Mouse (Mus musculus): ENCODE data around the gene Cntd1. TPM values are rescaled to one million over a fixed set of nuclear protein-coding genes. Genes with fewer than 3 reads are reported as not detected.

The Cntd1 gene
- total RNA-seq (2014; fragmentation: Nextera tagmentation) = 2.3 and 3.7 TPM in 2 replicates
- 2.1 and 4.2 TPM in 2 replicates for total RNA-seq (2017)

DNA sequence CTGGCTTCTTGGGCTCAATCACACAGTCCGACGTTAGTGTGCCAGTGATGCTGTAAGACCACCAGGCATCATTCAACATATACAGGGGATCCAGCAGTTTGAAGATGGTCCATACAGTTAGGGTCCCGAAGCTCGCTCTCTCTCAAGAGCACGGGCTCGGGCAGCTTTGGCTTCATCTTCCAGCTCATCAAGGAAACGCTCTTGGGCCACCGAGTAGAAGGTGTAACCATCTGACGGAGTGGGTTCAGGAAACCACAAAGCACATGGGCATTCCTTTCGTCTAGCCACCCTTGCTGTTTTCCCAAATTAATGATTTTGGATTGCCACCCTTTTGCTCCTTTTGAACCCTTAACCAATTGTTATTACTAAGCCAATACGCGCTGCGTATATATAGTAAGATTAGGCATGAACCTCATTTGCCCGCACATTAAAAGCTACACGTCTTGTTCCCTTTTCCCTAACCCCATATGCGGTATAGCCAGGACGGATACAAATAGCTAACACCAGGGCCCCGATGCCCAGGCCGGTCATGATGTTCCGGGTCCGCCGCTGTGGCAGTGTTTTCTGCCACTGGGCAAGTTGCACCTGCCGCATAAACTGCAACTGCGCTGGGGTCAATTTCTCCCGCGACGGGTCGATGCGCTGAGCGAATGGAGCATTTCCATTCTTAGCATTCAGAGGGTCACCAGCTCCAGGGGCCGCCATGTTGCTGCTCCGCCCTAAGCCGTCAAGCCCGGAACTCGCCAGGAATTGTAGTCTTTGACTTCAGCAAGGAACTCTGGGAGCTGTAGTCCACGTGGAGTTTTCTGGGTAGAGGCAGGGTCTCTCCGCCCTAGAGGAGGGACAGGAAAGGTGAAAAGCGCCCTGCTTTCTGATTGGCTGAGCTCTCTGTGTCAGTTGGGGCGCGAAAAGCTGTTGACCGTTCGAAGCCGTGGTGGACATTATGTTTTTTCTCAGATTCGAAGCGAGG is at the start of gene Cntd1, which contains the start of gene Coa3:
TSS of gene Cntd1 (plus strand) at position 790 of the 970 bp plus-strand sequence.
TSS of gene Coa3 (minus strand) at position 892 of the 970 bp plus-strand sequence.
- ATAC-seq (replicated peaks; ENCODE audit: low FRiP score, low TSS enrichment, poor library complexity, severe bottlenecking) = peak; percentile 95

DNA sequence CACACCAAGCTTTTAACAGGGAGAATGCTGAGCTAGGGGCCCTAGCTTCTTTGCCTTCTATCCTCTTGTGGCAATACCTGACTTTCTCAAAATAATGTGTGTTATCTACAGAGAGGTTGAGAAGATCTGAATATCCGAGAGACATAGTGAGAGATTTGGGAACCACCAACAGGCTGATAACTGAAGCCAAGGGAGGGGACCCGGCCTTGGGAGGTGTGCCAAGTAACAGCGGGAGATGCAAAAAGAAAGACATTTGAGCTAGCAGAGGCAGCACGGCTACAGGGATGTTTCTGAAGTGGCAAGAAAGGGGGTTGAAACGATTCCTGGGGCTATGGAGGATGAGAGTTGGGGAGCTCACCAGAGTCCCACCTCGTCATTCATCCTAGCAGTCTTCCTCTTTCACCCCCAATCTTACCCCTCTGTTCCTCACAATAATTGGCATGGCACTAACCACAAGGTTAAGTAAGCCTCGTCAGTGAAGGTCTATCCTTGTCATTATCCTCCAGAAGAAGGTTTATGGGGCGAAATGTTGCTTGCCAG is 49.4 kb upstream of the Cntd1 start:
- no peak for ATAC-seq (replicated peaks; ENCODE audit: low FRiP score, low TSS enrichment, poor library complexity, severe bottlenecking)

DNA sequence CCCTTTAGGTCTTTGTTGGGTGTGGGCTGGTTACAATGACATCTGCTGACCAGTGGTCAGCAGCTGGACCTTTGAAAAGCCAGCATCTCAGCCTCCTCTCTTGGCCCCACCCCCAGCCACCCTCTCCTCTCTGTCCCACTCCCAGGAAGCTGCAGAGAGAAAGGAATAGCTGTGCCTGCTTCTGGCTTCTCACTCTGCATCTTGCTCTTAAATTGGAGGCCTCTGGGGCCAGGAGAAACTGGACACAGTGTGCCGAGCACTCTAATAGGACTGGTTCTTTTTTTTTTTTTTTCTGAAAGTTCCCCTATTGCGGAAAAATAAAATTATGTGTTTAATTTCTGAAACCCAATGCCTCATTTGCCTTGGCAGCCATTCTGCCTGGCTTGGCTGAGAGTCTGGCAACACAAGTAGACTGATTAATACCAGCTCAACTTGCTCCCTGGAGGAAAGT is 48.7 kb upstream of the Cntd1 start:
- ATAC-seq (replicated peaks; ENCODE audit: low FRiP score, low TSS enrichment, poor library complexity, severe bottlenecking) = no peak

DNA sequence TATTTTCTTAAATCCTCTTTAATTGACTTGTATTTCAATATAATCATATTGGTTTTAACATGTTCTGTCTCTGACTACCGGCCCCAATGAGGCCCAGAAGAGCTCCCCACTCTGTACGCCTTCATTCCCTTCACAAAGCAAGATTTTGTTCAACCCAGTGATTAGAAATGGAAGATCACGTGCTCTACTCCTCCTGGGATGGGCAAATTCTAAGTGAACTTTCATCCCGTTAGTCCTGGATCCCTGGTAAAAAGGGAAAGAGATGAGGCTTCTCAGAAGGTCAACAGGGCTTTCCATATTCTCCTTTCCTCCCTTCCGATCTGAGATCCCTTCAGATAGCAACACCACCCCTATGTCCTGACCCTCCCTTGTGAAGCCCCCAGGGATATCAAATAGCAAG is 48.3 kb upstream of the Cntd1 start:
- no peak for ATAC-seq (replicated peaks; ENCODE audit: low FRiP score, low TSS enrichment, poor library complexity, severe bottlenecking)

DNA sequence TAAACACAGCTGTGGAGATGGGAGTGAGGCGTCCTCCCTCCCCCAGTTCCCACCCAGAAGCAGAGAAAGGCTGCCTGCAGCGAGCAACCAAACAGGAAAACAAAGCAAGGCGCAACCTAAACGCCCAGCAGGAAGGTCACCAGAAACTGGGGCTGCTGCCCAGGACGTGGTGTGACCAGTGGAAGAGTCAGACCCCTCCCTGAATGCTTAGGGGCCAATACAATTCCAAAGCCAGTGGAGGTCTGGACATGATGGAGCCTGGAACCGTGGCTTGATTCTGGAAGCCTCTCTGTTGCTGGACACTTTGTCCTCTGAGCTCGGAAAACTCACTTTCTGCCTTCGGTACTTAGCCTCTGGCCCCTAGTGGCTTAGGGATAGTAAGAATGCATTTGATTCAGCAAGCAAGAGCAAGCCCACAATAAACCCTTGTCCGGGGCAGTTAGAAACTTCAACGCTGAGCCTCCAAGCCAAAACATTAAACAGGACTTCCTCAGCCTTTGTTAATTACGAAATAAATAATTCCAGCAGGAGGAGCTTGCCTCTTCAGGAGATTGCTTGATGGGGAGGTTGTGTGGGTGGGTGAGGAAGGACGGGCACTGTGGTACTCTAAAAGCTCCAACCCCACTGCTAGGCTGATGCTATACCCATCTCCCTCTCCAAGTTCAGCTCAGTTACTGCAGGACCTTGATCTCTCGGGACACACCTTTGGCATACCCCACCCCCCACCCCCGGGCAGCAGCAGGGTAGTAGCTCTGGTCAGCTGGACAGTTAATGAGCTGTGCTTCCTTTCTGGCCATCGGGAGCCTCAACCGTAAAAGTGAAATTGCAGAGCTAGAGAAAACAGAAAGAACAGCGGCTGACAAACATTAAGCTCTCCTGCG is 47.6 kb upstream of the Cntd1 start:
- ATAC-seq (replicated peaks; ENCODE audit: low FRiP score, low TSS enrichment, poor library complexity, severe bottlenecking) = no peak

DNA sequence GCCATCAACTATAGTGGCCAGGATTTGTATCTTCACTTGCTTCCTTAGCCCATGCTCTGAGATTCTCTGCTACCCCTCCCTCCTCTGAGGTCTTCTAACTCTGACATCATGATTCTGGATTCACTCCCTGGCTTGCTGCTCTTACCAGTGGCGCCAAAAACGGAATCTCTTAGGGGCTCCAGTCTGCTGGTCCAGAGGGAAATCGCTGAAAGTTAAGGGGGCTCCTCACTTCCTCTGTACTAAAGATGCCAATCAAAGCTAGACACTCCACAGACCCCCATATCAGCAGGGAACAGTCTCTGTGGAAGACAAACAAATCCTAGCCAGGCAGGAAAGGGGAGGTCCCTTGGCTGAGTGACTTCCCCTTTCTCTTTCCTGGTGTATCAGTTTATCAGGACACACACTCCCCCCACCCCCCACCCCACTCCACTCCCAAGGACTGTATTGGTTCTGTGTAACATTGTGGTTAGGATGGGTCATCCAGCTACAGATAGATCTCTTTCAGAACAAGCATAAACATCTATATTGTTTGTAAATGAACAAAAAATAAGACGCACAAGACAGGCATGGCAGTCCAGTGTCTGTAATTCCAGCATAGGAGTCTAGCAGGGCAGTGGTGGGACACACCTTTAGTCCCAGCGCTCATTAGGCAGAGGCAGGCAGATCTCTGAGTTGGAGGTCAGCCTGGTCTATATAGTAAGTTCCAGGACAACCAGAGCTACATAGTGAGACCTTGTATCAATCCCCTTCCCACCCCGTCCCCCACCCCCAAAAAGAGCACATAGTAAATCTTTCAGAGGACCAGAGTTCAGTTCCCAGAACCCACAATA is 46.6 kb upstream of the Cntd1 start:
- ATAC-seq (replicated peaks; ENCODE audit: low FRiP score, low TSS enrichment, poor library complexity, severe bottlenecking) = 0 out of 2 replicates have a peak, but pooled peaks have one; percentile 14

DNA sequence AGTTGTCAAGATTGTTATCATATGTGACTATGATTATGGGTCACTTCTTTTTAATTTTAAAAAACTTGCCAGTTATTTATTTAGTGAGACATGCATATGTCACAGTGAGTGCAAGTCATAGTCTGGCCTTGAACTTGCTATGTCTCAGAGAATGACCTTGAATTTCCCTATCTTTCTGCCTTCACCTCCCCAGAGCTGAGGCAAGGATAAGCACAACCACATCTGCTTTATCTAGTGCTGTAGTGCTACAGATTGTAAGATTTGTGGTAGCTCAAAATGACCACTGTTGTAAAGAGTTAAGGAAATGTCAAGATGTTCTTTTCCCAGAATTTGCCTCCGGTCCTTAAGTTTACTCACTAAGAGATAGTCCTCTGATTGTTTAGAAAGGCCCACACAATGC is 45.6 kb upstream of the Cntd1 start:
- no peak for ATAC-seq (replicated peaks; ENCODE audit: low FRiP score, low TSS enrichment, poor library complexity, severe bottlenecking)

DNA sequence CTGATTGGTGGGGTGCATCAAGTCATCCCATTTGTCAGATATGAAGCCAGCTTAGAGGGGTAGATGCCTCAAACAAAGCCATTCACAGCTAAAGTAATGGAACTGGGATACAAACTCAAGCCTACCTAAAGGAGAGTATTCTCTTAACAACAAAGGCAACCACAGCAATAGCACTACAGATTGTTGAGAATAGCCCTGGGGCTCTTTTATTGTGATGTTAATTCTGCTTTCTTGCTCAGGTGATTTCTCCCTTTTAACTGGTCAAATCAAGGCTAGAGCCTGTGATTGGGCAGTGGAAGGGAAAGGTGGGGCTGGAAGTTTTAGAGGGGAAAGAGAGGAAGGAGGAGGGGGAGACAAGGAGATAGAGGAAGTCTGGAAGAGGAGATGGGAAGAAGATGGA is 44.7 kb upstream of the Cntd1 start:
- ATAC-seq (replicated peaks; ENCODE audit: low FRiP score, low TSS enrichment, poor library complexity, severe bottlenecking) = no peak

DNA sequence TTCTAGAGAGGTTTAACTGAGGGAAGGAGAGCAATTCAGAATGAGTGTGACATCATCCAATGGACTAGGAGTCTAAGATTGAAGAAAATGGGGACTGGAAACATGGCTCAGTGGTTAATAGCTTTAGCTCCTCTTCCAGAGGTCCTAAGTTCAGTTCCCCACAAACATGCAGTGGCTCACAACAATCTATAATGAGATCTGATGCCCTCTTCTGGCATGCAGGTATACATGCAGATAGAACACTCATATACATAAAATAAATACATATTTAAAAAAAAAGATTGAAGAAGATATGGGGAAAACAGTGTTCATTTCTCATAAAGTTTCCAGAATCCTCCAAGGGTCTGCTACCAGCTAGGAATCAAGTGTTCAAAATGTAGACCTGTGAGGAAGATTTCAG is 43.4 kb upstream of the Cntd1 start:
- no peak for ATAC-seq (replicated peaks; ENCODE audit: low FRiP score, low TSS enrichment, poor library complexity, severe bottlenecking)

DNA sequence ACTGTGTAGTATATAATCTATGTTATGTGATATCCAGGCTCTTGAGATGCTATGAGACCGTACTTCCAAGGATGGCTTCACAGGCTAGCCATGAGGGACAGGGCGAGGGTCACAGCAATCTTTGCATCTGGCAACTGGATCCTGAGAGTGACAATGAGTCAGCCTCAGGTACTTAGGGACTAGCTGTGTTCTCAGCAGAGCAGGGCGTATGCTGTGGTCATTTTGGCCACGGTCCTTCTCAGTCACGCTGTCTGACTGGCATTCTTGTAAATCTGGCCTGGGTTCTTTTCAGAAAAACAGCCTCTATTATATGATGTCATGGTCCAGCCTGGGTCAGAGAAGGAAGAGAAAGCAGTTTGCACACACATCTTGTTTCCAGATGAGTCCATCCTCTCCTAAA is 42.0 kb upstream of the Cntd1 start:
- no peak for ATAC-seq (replicated peaks; ENCODE audit: low FRiP score, low TSS enrichment, poor library complexity, severe bottlenecking)

DNA sequence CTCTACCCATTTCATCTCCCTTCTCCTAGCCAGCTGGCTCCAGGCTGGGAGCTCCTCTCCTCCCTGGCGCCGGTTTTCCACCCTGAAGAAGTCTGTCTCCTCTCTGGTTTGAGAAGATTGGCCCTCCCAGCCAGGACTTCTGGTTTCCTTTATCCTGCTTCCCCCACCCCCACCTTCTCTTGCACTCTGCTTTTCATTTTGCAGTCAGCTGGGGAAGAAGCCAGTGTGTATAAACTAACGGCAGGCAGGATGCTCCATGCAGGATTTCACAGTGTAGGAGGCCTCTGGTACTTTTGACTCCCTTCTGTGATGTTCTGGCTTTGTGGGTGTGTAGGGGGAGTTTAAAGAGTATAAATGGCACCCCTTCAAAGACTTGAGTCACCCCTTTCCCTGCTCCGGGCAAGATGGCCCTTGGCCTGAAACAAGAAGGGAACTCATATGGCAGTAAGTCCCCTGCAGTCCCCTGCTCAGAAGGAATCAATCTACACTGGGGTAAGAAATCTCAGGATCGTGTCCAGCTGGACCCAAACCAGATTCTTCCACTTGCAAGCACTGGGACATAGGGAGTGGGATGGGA is 40.7 kb upstream of the Cntd1 start:
- no peak for ATAC-seq (replicated peaks; ENCODE audit: low FRiP score, low TSS enrichment, poor library complexity, severe bottlenecking)

DNA sequence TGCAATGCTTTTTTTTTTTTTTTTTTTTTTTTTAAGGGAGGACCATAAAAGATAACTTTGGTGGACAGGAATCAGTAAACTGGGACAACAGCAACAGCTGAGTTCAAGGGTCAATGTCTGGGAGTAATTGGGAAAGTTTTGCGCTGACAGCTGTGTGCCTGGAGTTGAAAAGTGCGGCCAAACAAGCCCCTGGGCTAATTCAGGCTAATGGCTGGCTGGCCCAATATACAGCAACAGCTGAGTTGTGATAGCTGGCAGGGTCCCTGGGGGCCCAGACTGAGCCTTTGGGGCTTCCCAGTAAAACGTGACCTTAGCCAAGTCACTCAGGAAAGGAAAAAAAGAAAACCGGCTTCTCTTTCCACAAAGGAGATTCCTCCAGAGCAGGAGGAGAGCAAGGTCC is 33.7 kb upstream of the Cntd1 start:
- no peak for ATAC-seq (replicated peaks; ENCODE audit: low FRiP score, low TSS enrichment, poor library complexity, severe bottlenecking)

DNA sequence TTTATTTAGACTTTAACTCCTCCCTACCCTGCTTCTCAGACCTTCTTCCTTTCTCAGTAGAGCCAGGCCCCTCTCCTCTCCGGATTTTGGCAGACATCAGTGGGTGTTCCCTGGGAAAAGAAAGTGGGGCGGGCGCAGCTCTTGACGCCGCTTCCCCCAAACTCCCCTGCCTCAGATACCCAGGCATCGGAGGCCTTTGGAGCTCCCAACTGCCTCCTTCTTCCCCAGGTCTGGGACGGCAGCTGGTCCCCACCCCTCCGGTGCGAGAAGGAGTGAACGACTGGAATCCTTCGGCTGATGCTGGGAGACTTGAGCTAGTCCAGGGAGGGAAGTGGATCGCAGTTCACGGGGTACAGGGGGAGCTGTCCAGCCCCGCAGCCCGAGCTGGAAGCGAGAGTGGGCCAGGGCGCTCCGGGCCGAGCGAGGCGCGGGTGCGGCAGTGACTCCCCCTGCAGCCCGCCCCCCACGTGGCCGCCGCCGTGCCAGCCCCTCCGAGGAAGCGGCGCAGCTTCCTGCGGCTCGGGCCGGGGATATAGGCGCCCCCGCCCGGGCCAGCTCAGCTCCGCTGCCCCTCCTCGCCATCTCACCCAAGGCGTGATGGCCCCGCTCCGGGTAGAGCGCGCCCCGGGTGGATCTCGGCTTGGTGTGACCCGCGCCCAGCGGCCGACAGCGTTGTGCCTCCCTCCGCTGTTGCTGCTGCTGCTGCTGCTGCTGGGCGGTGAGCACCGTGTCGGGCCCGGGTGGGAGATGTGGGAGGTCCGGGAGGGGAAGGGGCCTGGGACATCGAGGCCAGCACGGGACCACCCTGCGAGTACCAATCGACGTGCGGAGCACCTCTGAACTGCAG is 32.7 kb upstream of the Cntd1 start, which contains the start of gene Ramp2:
TSS of gene Ramp2 (plus strand) at position 174 of the 847 bp plus-strand sequence.
- ATAC-seq (replicated peaks; ENCODE audit: low FRiP score, low TSS enrichment, poor library complexity, severe bottlenecking) = peak; percentile 24; the same call in 1 of the 2 replicates

DNA sequence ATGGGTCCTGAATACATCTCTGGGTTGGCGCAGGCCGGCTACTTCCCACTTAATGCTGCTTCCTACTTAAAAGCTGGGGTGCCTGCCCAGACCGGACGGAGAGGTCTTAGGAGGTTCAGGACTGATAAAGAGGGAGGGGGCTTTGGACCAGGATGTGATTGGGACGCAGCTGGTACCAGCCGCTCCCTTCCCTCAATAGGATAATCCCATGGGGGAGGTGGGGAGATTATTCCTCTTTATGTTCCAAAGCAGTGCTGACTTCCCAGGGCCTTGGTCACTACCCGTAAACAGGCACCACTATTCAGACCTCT is 32.2 kb upstream of the Cntd1 start:
- no peak for ATAC-seq (replicated peaks; ENCODE audit: low FRiP score, low TSS enrichment, poor library complexity, severe bottlenecking)

DNA sequence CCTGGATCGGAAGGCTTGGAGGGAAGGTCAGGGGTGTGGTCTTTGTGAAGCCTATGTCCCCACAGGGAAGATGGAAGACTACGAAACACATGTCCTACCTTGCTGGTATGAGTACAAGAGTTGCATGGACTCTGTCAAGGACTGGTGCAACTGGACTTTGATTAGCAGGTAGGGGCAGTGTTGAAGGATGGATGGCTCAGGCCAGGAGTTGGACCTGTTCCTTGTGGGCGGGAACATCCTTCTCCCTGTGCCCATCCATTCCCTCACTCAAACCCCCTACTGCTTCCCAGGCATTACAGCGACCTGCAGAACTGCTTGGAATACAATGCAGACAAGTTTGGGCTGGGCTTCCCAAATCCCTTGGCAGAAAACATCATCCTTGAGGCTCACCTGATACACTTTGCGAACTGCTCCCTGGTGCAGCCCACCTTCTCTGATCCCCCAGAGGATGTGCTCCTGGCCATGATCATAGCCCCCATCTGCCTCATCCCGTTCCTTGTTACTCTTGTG is 31.2 kb upstream of the Cntd1 start:
- ATAC-seq (replicated peaks; ENCODE audit: low FRiP score, low TSS enrichment, poor library complexity, severe bottlenecking) = no peak

DNA sequence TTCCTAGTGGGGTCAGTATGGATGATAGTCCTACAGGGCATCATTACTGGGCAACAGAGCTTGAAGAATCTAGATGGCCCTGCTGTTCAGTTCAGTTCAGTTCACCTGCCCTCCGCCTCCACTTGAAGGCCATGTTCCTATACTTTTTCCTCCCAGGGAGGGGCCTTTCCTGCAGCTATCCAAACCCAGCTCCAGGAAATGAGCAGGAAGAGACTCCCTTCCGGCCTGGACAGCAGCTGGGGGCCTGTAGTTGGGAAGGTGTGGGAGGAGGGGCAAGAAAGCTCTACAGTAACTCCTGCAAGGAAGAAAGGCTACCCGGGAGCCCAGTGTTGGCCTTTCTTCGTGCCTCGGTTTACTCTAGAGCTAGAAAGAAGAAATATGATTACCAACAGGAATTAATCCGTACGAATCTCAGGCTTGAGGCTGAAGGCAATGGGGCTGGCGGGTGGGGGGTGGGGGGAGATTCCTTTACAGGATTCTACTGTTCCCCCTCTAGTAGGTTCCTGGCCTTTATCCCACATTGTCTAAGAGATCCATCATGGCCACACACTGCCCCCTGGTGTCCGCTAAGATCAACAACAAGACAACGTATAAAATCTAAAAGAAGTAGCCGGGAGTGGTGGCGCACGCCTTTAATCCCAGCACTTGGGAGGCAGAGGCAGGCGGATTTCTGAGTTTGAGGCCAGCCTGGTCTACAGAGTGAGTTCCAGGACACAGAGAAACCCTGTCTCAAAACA is 30.4 kb upstream of the Cntd1 start:
- no peak; the same call in 1 of the 2 replicates for ATAC-seq (replicated peaks; ENCODE audit: low FRiP score, low TSS enrichment, poor library complexity, severe bottlenecking)

DNA sequence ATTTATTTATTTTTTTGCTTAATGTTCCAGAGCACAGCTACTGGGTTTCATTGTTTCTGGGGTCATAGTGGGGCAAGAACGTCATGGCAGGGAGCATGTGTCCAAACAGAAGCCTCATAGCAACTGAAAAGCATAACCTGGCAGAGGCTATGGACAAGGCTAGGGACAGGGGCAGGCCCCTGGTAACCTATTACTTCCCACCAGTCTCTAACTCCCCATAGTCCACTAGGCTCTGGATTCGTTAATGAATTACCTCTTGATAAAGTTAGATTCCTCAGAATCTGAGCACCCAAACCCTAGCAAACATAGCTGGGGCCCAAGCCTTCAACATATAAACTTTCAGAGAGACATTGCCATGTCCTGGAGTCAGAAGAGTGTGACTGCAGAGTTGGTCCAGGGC is 27.8 kb upstream of the Cntd1 start:
- no peak for ATAC-seq (replicated peaks; ENCODE audit: low FRiP score, low TSS enrichment, poor library complexity, severe bottlenecking)
